11 mouse cellular contexts compared by ENCODE assay signal in the genomic region with DNA sequence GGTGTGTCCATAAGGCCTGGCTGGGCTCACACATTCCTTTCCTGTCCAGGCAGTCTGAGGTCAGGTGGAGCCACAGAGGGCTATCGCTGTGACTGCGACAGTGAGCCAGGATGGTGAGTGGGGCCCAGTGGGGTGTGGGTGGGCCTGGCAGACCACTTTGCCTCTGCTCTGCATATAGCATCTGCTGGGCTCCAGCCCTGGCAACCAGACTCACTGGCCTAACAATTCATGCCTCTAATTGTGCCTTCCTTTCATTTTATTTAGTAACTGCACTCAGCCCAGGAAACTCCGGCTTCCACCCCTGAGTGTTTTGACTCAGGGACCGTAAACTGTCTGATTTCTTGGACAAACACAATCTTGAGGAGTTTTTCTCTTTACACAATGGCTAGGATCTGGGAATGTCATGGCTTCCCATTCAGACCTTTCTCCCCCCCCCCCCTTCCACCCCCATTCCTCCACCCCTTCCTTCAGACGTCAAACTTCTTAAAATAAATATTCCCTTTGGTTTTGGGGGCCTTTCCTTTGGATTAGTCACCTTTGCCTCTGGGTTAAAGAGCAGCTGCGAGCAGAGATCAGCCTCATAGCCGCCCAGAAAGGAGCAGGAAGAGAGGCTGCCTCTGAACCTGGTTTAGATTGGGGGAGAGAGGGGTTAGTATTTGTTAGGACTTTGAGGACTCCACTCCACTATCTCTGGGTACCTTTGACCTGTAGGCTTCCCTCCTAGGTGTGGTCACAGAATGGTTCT. TPM values are rescaled to one million over a fixed set of nuclear protein-coding genes. Genes with fewer than 3 reads are reported as not detected.
DNase-seq lines count a peak whose midpoint lies in the region; ATAC-seq and TF ChIP-seq lines count a peak whose summit lies in the region.
"Had no signal": no experiment of that assay in that cellular context is flagged by ENCODE, and none has a peak within 500 bp of the region (broad histone marks: within the 10 kb centered on the region; RNA-seq: fewer than 3 reads in every experiment).

No protein-coding gene starts in this region.

- H3K4me3 ChIP-seq in gastrocnemius, adult 2 months = no peak overlapping the region
- H3K4me3 ChIP-seq in layer of hippocampus, adult 2 months = no peak overlapping the region
- H3K4me3 ChIP-seq in cortical plate, adult 2 months (ENCODE audit: insufficient read depth, low read length) = no peak overlapping the region
- H3K4me3 ChIP-seq: liver, embryonic 13.5 days; megakaryocyte, embryonic 14.5 days had no signal

- H3K4me1 ChIP-seq in cortical plate, adult 2 months (ENCODE audit: control insufficient read depth, insufficient read depth, low read length) = no peaks in the 10 kb centered on the region
- H3K4me1 ChIP-seq: liver, embryonic 13.5 days had no signal

- no peak for TF ChIP-seq CTCF in gastrocnemius, adult 2 months (IDR thresholded peaks at IDR 0.05)
- no peak for TF ChIP-seq CTCF in layer of hippocampus, adult 2 months (conservative IDR thresholded peaks at IDR 0.05)
- TF ChIP-seq CTCF in cortical plate, adult 2 months (IDR thresholded peaks at IDR 0.05; ENCODE audit: extremely low read depth, insufficient read depth, low read length) = no peak

- intact Hi-C loops in gastrocnemius, adult 2 months (cut with DNase I) = loop anchor here (5.0 to 10.0 kb wide), 2 partner anchors 62 to 240 kb away; no protein-coding TSS in a partner anchor

- peak overlapping the region; percentile 79 for H3K27ac ChIP-seq in gastrocnemius, adult 2 months
- H3K27ac ChIP-seq in layer of hippocampus, adult 2 months = peak overlapping the region; percentile 58; the same call in 1 of the 2 replicates
- 0 out of 2 replicates have a peak overlapping the region, but pooled peaks have one; percentile 87 for H3K27ac ChIP-seq in cortical plate, adult 2 months (ENCODE audit: insufficient read depth, low read length)
- H3K27ac ChIP-seq: liver, embryonic 13.5 days had no signal

- ATAC-seq in frontal cortex, adult (ENCODE audit: low TSS enrichment) = no peak
- ATAC-seq: intestine, embryonic 16.5 days had no signal

- DNase-seq in gastrocnemius, adult 2 months = no peak
- no peak for DNase-seq in gastrocnemius, adult 8-10 months (ENCODE audit: low spot score in 2 of 2)
- no peak for DNase-seq in layer of hippocampus, adult 2 months (ENCODE audit: low spot score in 2 of 2)
- no peak for DNase-seq in layer of hippocampus, postnatal 14 days (ENCODE audit: low spot score in 2 of 2)
- DNase-seq in kidney, postnatal 14 days = peak; percentile 33
- no peak for DNase-seq in adrenal gland, adult 18-20 months (ENCODE audit: low spot score in 2 of 2)
- DNase-seq: liver, embryonic 13.5 days had no signal

- TF ChIP-seq POLR2A in cortical plate, adult 2 months (IDR thresholded peaks at IDR 0.05; ENCODE audit: extremely low read depth, insufficient read depth, low read length) = no peak

RNA-seq across cellular contexts. Expression of a gene that starts 40.8 kb away (rescaled TPM):
- total RNA-seq in gastrocnemius, adult 2 months (2021) = 10 to 100 TPM; 11.6 to 11.7 TPM
- 10 to 100 TPM in 1 of 4 experiments, 1 to 10 TPM in 3; 7.8 to 12.6 (median 9.5) TPM for total RNA-seq in gastrocnemius, adult 8-10 months (2022)
- total RNA-seq in layer of hippocampus, adult 2 months (2021) = 10 to 100 TPM in 1 of 2 experiments, 1 to 10 TPM in 1; 9.9 to 12.2 TPM
- total RNA-seq in layer of hippocampus, postnatal 14 days (2021) = 10 to 100 TPM; 16.4 to 19.0 TPM
- polyA plus RNA-seq in cortical plate, adult 2 months (2012; rRNA removed) = 7.7 and 8.9 TPM in 2 replicates
- 10 to 100 TPM; 22.2 to 24.6 TPM for total RNA-seq in adrenal gland, adult 18-20 months (2021)

RNA-seq across cellular contexts. Expression of a gene that starts 52.6 kb away (rescaled TPM):
- total RNA-seq in gastrocnemius, adult 2 months (2021) = 1 to 10 TPM; 7.9 to 8.5 TPM
- total RNA-seq in gastrocnemius, adult 8-10 months (2022) = 1 to 10 TPM; 4.3 to 9.0 (median 5.6) TPM
- total RNA-seq in layer of hippocampus, adult 2 months (2021) = 1 to 10 TPM; 4.0 to 4.3 TPM
- total RNA-seq in layer of hippocampus, postnatal 14 days (2021) = 1 to 10 TPM; 6.1 to 6.7 TPM
- 3.0 and 3.7 TPM in 2 replicates for polyA plus RNA-seq in cortical plate, adult 2 months (2012; rRNA removed)
- 10 to 100 TPM; 11.0 to 14.6 TPM for total RNA-seq in adrenal gland, adult 18-20 months (2021)
